Mouse (Mus musculus) heart, postnatal 0 days (tissue): Measurements from ENCODE around the gene Add3.

Experiments
- CTCF ChIP-seq: IDR thresholded peaks from 2 replicates; pipeline ENCODE4 v1.5.1; 2016; ENCODE audit warnings: antibody characterized with exemption, control low read depth, low read depth
- EP300 ChIP-seq: IDR thresholded peaks from 2 replicates; pipeline ENCODE4 v1.6.1; 2016; ENCODE audit warnings: antibody characterized with exemption, low read depth

DNA sequence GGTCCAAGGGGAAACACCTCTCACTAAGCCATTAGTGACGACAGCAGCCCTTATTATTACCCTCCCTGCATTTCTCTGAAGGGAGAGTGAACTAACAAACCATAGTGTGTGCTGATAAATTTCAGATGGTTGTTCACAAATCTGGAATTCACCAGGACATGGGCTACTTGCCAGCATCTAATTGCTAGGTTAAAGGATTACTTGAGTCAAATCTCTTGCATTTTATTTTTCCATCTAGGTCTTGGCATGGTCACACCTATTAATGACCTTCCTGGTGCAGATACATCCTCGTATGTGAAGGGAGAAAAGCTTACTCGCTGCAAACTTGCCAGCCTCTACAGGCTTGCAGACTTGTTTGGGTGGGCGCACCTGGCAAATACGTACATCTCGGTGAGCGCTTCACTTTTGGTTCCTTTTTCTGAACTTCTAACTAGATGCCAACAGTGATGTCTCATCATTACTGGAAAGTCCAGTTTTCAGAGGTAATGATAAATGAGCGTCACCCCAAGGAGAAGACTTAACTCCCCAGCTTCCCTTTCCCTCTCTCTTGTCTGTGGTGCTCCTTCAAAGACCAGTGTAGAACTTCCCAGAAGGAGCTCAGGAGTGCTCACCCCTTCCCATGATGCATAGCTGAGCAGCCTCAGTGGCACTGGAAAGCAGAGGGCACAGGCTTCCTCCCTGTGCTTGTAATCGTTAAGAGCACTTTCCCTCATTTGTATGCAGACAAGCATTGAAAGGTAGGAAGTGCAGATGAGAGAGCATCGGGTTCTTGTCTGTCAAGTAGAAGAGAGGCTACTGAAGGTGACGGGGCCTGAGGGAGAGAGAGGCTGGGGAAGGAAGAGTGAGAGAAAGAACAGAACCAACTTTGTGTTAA lies 90.9 kb downstream of the Add3 start:
- no peak for TF ChIP-seq EP300
- no peak for TF ChIP-seq CTCF
